Mouse (Mus musculus): ENCODE measurements around the gene Eps15. TPM values are rescaled to one million over a fixed set of nuclear protein-coding genes. Genes with fewer than 3 reads are reported as not detected.

Eps15 gene
- polyA plus RNA-seq, 1 experiment from 2014 or later, result 77.5 TPM

- Histone ChIP-seq H3K27me3 (ENCODE audit: control insufficient read depth, insufficient read depth, low read length) (0 out of 2 replicates have a peak, but pooled peaks cover 7% of the 10 kb centered on the region), H3K4me2 (ENCODE audit: low read length) (peak overlapping the region; percentile 88), H3K36me3 (ENCODE audit: control insufficient read depth, insufficient read depth, low read length) (no peaks in the 10 kb centered on the region), H3K9ac (replicated peaks; ENCODE audit: low read length) (no peak overlapping the region), H3K4me3 (replicated peaks; ENCODE audit: low read depth, low read length) (no peak overlapping the region), H3K27ac (replicated peaks; ENCODE audit: low read depth, low read length) (no peak overlapping the region), H3K4me1 (ENCODE audit: control insufficient read depth, insufficient read depth, low read length) (peaks cover 7% of the 10 kb centered on the region; the same call in 1 of the 2 replicates), H3K9me3 (ENCODE audit: control insufficient read depth, low read length) (no peaks in the 10 kb centered on the region)
- ATAC-seq (ENCODE audit: low FRiP score, low TSS enrichment) (no peak), DNase-seq (no peak)
- 87% methylated on average over 1 of the region's 1 CpGs for WGBS
These were observed 1.9 kb downstream of the Eps15 start for GRCm38 (mm10) chr4:109281946-109282345.

DNA sequence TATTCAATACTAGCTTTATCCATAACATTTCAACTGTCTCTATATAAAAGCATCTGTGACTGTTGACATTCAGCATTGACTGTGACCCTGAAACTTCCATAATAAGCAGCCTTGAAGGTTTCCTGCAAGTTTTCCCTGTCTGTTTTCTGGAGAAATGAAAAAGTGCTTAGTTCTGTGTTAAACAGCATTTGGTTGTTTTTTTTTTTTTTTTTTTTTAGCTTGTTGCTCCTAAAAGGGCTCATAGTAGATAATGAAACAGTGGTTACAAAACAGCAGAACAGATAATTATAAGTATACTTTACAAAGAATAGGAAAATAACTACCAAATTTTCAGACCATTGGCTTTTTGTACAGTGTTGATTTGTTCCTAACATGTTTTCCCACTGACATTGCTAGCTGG, 14.6 kb downstream of the Eps15 start:
- no peak overlapping the region for H3K9ac ChIP-seq (replicated peaks; ENCODE audit: low read length)
- DNase-seq (no peak), ATAC-seq (ENCODE audit: low FRiP score, low TSS enrichment) (no peak)
- no peaks in the 10 kb centered on the region for H3K4me1 ChIP-seq (ENCODE audit: control insufficient read depth, insufficient read depth, low read length)
- no peaks in the 10 kb centered on the region for H3K9me3 ChIP-seq (ENCODE audit: control insufficient read depth, low read length)
- H3K27me3 ChIP-seq (ENCODE audit: control insufficient read depth, insufficient read depth, low read length), result no peaks in the 10 kb centered on the region
- H3K27ac ChIP-seq (replicated peaks; ENCODE audit: low read depth, low read length), result no peak overlapping the region
- H3K4me3 ChIP-seq (replicated peaks; ENCODE audit: low read depth, low read length), result no peak overlapping the region
- no peaks in the 10 kb centered on the region for H3K36me3 ChIP-seq (ENCODE audit: control insufficient read depth, insufficient read depth, low read length)
- no peak overlapping the region for H3K4me2 ChIP-seq (ENCODE audit: low read length)

- Histone ChIP-seq H3K36me3 (ENCODE audit: control insufficient read depth, insufficient read depth, low read length) (no peaks in the 10 kb centered on the region), H3K27me3 (ENCODE audit: control insufficient read depth, insufficient read depth, low read length) (no peaks in the 10 kb centered on the region), H3K4me3 (replicated peaks; ENCODE audit: low read depth, low read length) (no peak overlapping the region), H3K9ac (replicated peaks; ENCODE audit: low read length) (no peak overlapping the region), H3K4me2 (ENCODE audit: low read length) (no peak overlapping the region), H3K9me3 (ENCODE audit: control insufficient read depth, low read length) (no peaks in the 10 kb centered on the region), H3K27ac (replicated peaks; ENCODE audit: low read depth, low read length) (no peak overlapping the region), H3K4me1 (ENCODE audit: control insufficient read depth, insufficient read depth, low read length) (no peaks in the 10 kb centered on the region)
- ATAC-seq (ENCODE audit: low FRiP score, low TSS enrichment) (no peak), DNase-seq (no peak)
- 85% methylated on average over 2 of the region's 2 CpGs for WGBS
These were observed 16.4 kb downstream of the Eps15 start for GRCm38 (mm10) chr4:109296510-109296909.

DNA sequence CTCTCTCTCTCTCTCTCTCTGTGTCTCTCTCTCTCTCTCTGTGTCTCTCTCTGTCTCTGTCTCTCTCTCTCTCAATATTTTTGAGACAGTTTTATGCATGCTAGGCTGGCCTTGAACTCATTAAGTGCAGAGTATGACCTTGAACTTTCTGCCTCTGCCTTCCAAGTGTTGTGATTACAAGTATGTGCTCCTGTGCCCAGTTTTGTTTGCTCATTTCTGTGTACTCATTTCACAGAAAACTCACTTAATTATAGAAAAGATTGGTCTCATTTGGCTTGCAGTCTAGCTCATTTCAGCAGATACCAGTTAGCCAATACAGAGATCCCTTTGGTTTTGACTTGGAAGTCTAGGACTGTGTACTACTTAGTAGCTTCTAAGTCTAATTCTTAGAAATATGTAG, 19.1 kb downstream of the Eps15 start:
- Histone ChIP-seq H3K36me3 (ENCODE audit: control insufficient read depth, insufficient read depth, low read length) (no peaks in the 10 kb centered on the region), H3K4me1 (ENCODE audit: control insufficient read depth, insufficient read depth, low read length) (no peaks in the 10 kb centered on the region), H3K4me2 (ENCODE audit: low read length) (no peak overlapping the region), H3K9me3 (ENCODE audit: control insufficient read depth, low read length) (no peaks in the 10 kb centered on the region), H3K27me3 (ENCODE audit: control insufficient read depth, insufficient read depth, low read length) (no peaks in the 10 kb centered on the region), H3K9ac (replicated peaks; ENCODE audit: low read length) (no peak overlapping the region), H3K4me3 (replicated peaks; ENCODE audit: low read depth, low read length) (no peak overlapping the region), H3K27ac (replicated peaks; ENCODE audit: low read depth, low read length) (no peak overlapping the region)
- DNase-seq (no peak), ATAC-seq (ENCODE audit: low FRiP score, low TSS enrichment) (no peak)

- no peak overlapping the region for H3K9ac ChIP-seq (replicated peaks; ENCODE audit: low read length)
- H3K4me2 ChIP-seq (ENCODE audit: low read length), result no peak overlapping the region
- no peaks in the 10 kb centered on the region for H3K27me3 ChIP-seq (ENCODE audit: control insufficient read depth, insufficient read depth, low read length)
- no peaks in the 10 kb centered on the region for H3K4me1 ChIP-seq (ENCODE audit: control insufficient read depth, insufficient read depth, low read length)
- ATAC-seq (ENCODE audit: low FRiP score, low TSS enrichment) (no peak), DNase-seq (no peak)
- H3K27ac ChIP-seq (replicated peaks; ENCODE audit: low read depth, low read length), result no peak overlapping the region
- no peaks in the 10 kb centered on the region for H3K36me3 ChIP-seq (ENCODE audit: control insufficient read depth, insufficient read depth, low read length)
- no peaks in the 10 kb centered on the region for H3K9me3 ChIP-seq (ENCODE audit: control insufficient read depth, low read length)
- no peak overlapping the region for H3K4me3 ChIP-seq (replicated peaks; ENCODE audit: low read depth, low read length)
These were observed 37.1 kb downstream of the Eps15 start for GRCm38 (mm10) chr4:109316941-109317894.

- Histone ChIP-seq H3K4me2 (ENCODE audit: low read length) (no peak overlapping the region), H3K36me3 (ENCODE audit: control insufficient read depth, insufficient read depth, low read length) (0 out of 2 replicates have a peak, but pooled peaks cover 5% of the 10 kb centered on the region), H3K27me3 (ENCODE audit: control insufficient read depth, insufficient read depth, low read length) (no peaks in the 10 kb centered on the region), H3K4me1 (ENCODE audit: control insufficient read depth, insufficient read depth, low read length) (no peaks in the 10 kb centered on the region), H3K27ac (replicated peaks; ENCODE audit: low read depth, low read length) (no peak overlapping the region), H3K4me3 (replicated peaks; ENCODE audit: low read depth, low read length) (no peak overlapping the region), H3K9ac (replicated peaks; ENCODE audit: low read length) (no peak overlapping the region), H3K9me3 (ENCODE audit: control insufficient read depth, low read length) (no peaks in the 10 kb centered on the region)
- WGBS, result 85% methylated on average over 4 of the region's 4 CpGs
- ATAC-seq (ENCODE audit: low FRiP score, low TSS enrichment) (no peak), DNase-seq (no peak)
These were observed 56.7 kb downstream of the Eps15 start for GRCm38 (mm10) chr4:109336796-109337195.

GRCm38 (mm10) chr4:109341222-109341621, 61.2 kb downstream of the Eps15 start:
- H3K27ac ChIP-seq (replicated peaks; ENCODE audit: low read depth, low read length), result no peak overlapping the region
- H3K27me3 ChIP-seq (ENCODE audit: control insufficient read depth, insufficient read depth, low read length), result no peaks in the 10 kb centered on the region
- H3K36me3 ChIP-seq (ENCODE audit: control insufficient read depth, insufficient read depth, low read length), result no peaks in the 10 kb centered on the region
- H3K4me1 ChIP-seq (ENCODE audit: control insufficient read depth, insufficient read depth, low read length), result no peaks in the 10 kb centered on the region
- H3K4me2 ChIP-seq (ENCODE audit: low read length), result no peak overlapping the region
- H3K9me3 ChIP-seq (ENCODE audit: control insufficient read depth, low read length), result no peaks in the 10 kb centered on the region
- no peak overlapping the region for H3K4me3 ChIP-seq (replicated peaks; ENCODE audit: low read depth, low read length)
- WGBS, result 66% methylated on average over 1 of the region's 1 CpGs
- DNase-seq (peak; percentile 17), ATAC-seq (ENCODE audit: low FRiP score, low TSS enrichment) (no peak)
- no peak overlapping the region for H3K9ac ChIP-seq (replicated peaks; ENCODE audit: low read length)

- WGBS, result 17% methylated on average over 4 of the region's 4 CpGs
- Histone ChIP-seq H3K36me3 (ENCODE audit: control insufficient read depth, insufficient read depth, low read length) (no peaks in the 10 kb centered on the region), H3K9me3 (ENCODE audit: control insufficient read depth, low read length) (no peaks in the 10 kb centered on the region), H3K27ac (replicated peaks; ENCODE audit: low read depth, low read length) (peak overlapping the region; percentile 78), H3K4me2 (ENCODE audit: low read length) (peak overlapping the region; percentile 59), H3K9ac (replicated peaks; ENCODE audit: low read length) (peak overlapping the region; percentile 55), H3K4me1 (ENCODE audit: control insufficient read depth, insufficient read depth, low read length) (no peaks in the 10 kb centered on the region), H3K4me3 (replicated peaks; ENCODE audit: low read depth, low read length) (peak overlapping the region; percentile 54), H3K27me3 (ENCODE audit: control insufficient read depth, insufficient read depth, low read length) (no peaks in the 10 kb centered on the region)
- ATAC-seq (ENCODE audit: low FRiP score, low TSS enrichment) (peak; percentile 93), DNase-seq (peak; percentile 89)
These were observed 62.9 kb downstream of the Eps15 start for GRCm38 (mm10) chr4:109342783-109343485.

Data from midbrain, embryonic 14.5 days (tissue).